Mouse (Mus musculus): ENCODE data around the gene Capzb. TPM values are rescaled to one million over a fixed set of nuclear protein-coding genes. Genes with fewer than 3 reads are reported as not detected.

Capzb gene
- polyA plus RNA-seq, 1 experiment: 167 TPM

GRCm38 (mm10) chr4:139203381-139203780 is 10.7 kb downstream of the Capzb start:
- H3K36me3 ChIP-seq (ENCODE audit: control insufficient read depth, insufficient read depth, low read length): no peaks in the 10 kb centered on the region
- TF ChIP-seq POLR2A (IDR thresholded peaks at IDR 0.05; ENCODE audit: control insufficient read depth, extremely low read depth, insufficient read depth, low read length, poor library complexity): no peak
- TF ChIP-seq CTCF (IDR thresholded peaks at IDR 0.05; ENCODE audit: borderline replicate concordance, control insufficient read depth, extremely low read depth, insufficient read depth, low read length, poor library complexity): no peak
- no peak for DNase-seq
- no peak overlapping the region for H3K27ac ChIP-seq (ENCODE audit: control insufficient read depth, insufficient read depth, low read length)
- H3K4me1 ChIP-seq (replicated peaks; ENCODE audit: control insufficient read depth, insufficient read depth, low read length): peaks cover 31% of the 10 kb centered on the region
- H3K4me3 ChIP-seq (ENCODE audit: control insufficient read depth, insufficient read depth, low read length): no peak overlapping the region
- WGBS: 35% methylated on average over 2 of the region's 2 CpGs
- H3K27me3 ChIP-seq (ENCODE audit: control insufficient read depth, insufficient read depth, low read length): no peaks in the 10 kb centered on the region

GRCm38 (mm10) chr4:139205842-139206241 is 13.1 kb downstream of the Capzb start:
- Histone ChIP-seq H3K36me3 (ENCODE audit: control insufficient read depth, insufficient read depth, low read length) (no peaks in the 10 kb centered on the region), H3K27me3 (ENCODE audit: control insufficient read depth, insufficient read depth, low read length) (no peaks in the 10 kb centered on the region), H3K4me3 (ENCODE audit: control insufficient read depth, insufficient read depth, low read length) (no peak overlapping the region), H3K27ac (ENCODE audit: control insufficient read depth, insufficient read depth, low read length) (no peak overlapping the region), H3K4me1 (replicated peaks; ENCODE audit: control insufficient read depth, insufficient read depth, low read length) (peaks cover 24% of the 10 kb centered on the region)
- no peak for DNase-seq
- TF ChIP-seq POLR2A (IDR thresholded peaks at IDR 0.05; ENCODE audit: control insufficient read depth, extremely low read depth, insufficient read depth, low read length, poor library complexity) (no peak), CTCF (IDR thresholded peaks at IDR 0.05; ENCODE audit: borderline replicate concordance, control insufficient read depth, extremely low read depth, insufficient read depth, low read length, poor library complexity) (no peak)
- WGBS: 86% methylated on average over 5 of the region's 5 CpGs

- DNase-seq: no peak
- Histone ChIP-seq H3K4me1 (replicated peaks; ENCODE audit: control insufficient read depth, insufficient read depth, low read length) (peaks cover 24% of the 10 kb centered on the region), H3K27me3 (ENCODE audit: control insufficient read depth, insufficient read depth, low read length) (no peaks in the 10 kb centered on the region), H3K36me3 (ENCODE audit: control insufficient read depth, insufficient read depth, low read length) (no peaks in the 10 kb centered on the region), H3K4me3 (ENCODE audit: control insufficient read depth, insufficient read depth, low read length) (no peak overlapping the region), H3K27ac (ENCODE audit: control insufficient read depth, insufficient read depth, low read length) (no peak overlapping the region)
- TF ChIP-seq POLR2A (IDR thresholded peaks at IDR 0.05; ENCODE audit: control insufficient read depth, extremely low read depth, insufficient read depth, low read length, poor library complexity): no peak
- no peak for TF ChIP-seq CTCF (IDR thresholded peaks at IDR 0.05; ENCODE audit: borderline replicate concordance, control insufficient read depth, extremely low read depth, insufficient read depth, low read length, poor library complexity)
- 83% methylated on average over 8 of the region's 8 CpGs for WGBS
These were observed 13.8 kb downstream of the Capzb start for GRCm38 (mm10) chr4:139206353-139207045.

- 26% methylated on average over 9 of the region's 9 CpGs for WGBS
- Histone ChIP-seq H3K4me1 (replicated peaks; ENCODE audit: control insufficient read depth, insufficient read depth, low read length) (peaks cover 26% of the 10 kb centered on the region), H3K27me3 (ENCODE audit: control insufficient read depth, insufficient read depth, low read length) (no peaks in the 10 kb centered on the region), H3K27ac (ENCODE audit: control insufficient read depth, insufficient read depth, low read length) (no peak overlapping the region), H3K4me3 (ENCODE audit: control insufficient read depth, insufficient read depth, low read length) (no peak overlapping the region), H3K36me3 (ENCODE audit: control insufficient read depth, insufficient read depth, low read length) (no peaks in the 10 kb centered on the region)
- TF ChIP-seq POLR2A (IDR thresholded peaks at IDR 0.05; ENCODE audit: control insufficient read depth, extremely low read depth, insufficient read depth, low read length, poor library complexity) (no peak), CTCF (IDR thresholded peaks at IDR 0.05; ENCODE audit: borderline replicate concordance, control insufficient read depth, extremely low read depth, insufficient read depth, low read length, poor library complexity) (no peak)
- DNase-seq: no peak
These were observed 15.8 kb downstream of the Capzb start for GRCm38 (mm10) chr4:139208236-139209129.

- H3K4me3 ChIP-seq (ENCODE audit: control insufficient read depth, insufficient read depth, low read length): no peak overlapping the region
- no peaks in the 10 kb centered on the region for H3K36me3 ChIP-seq (ENCODE audit: control insufficient read depth, insufficient read depth, low read length)
- no peak overlapping the region; the same call in 1 of the 2 replicates for H3K27ac ChIP-seq (ENCODE audit: control insufficient read depth, insufficient read depth, low read length)
- TF ChIP-seq POLR2A (IDR thresholded peaks at IDR 0.05; ENCODE audit: control insufficient read depth, extremely low read depth, insufficient read depth, low read length, poor library complexity) (no peak), CTCF (IDR thresholded peaks at IDR 0.05; ENCODE audit: borderline replicate concordance, control insufficient read depth, extremely low read depth, insufficient read depth, low read length, poor library complexity) (no peak)
- 74% methylated on average over 5 of the region's 5 CpGs for WGBS
- no peak for DNase-seq
- no peaks in the 10 kb centered on the region for H3K27me3 ChIP-seq (ENCODE audit: control insufficient read depth, insufficient read depth, low read length)
- H3K4me1 ChIP-seq (replicated peaks; ENCODE audit: control insufficient read depth, insufficient read depth, low read length): peaks cover 29% of the 10 kb centered on the region
These were observed 16.6 kb downstream of the Capzb start for GRCm38 (mm10) chr4:139209130-139209840.
